Mouse (Mus musculus) bone marrow macrophage, adult 2 months (primary cell): ENCODE measurements around the gene Hoxc4.

ENCODE experiments used
- CTCF ChIP-seq: IDR thresholded peaks from 2 replicates; pipeline ENCODE4 v1.5.1; 2012; ENCODE audit warnings: low read depth, mild to moderate bottlenecking, low read length, moderate library complexity
- POLR2A ChIP-seq: IDR thresholded peaks from 2 replicates; pipeline ENCODE4 v1.6.1; 2012; ENCODE audit warnings: mild to moderate bottlenecking, low read depth, low read length, borderline replicate concordance

DNA sequence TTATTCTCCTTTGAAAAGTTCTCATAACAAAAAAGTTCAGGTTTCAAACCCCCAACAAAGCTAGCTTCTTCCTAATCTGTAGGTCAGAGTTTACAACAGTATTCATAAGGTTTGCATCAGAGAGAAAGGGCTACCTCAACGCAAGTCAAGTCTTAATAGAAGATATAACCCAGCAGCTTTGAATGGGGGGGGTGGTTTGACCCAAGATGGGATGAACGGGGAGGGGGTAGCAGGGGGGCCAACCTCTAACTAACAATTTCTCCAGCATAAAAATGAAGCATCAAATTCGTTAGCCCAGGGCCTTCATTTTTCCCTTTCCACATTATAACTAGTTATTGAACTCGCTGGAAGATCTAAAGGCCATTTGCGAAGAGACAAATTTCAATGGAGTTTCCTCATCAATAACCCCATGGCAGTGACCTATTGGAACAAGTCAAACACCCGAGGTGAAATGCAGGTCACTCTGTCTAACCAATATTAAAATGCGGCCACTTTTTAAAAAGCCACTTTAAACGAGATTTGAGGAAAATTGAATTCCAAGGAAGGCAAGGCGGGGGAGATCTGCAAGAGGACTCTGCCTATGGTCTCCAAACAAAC, 10.3 kb downstream of the Hoxc4 start:
- TF ChIP-seq CTCF (no peak), POLR2A (no peak)
